Mouse (Mus musculus): ENCODE measurements around the gene Ttc3. TPM values are rescaled to one million over a fixed set of nuclear protein-coding genes. Genes with fewer than 3 reads are reported as not detected.

Ttc3 gene
- total and polyA plus RNA-seq, 2 experiments from 2014 or later: 1,014 to 1,263 TPM

GRCm38 (mm10) chr16:94504192-94504591 is 133.8 kb downstream of the Ttc3 start:
- ATAC-seq: no peak
- Histone ChIP-seq H3K4me1 (ENCODE audit: insufficient read depth) (no peaks in the 10 kb centered on the region), H3K27ac (ENCODE audit: low read depth, low read length) (no peak overlapping the region), H3K9me3 (ENCODE audit: low read length) (no peaks in the 10 kb centered on the region), H3K4me2 (ENCODE audit: low read depth) (no peak overlapping the region), H3K36me3 (ENCODE audit: insufficient read depth) (peaks cover 76% of the 10 kb centered on the region), H3K4me3 (ENCODE audit: low read depth, low read length) (no peak overlapping the region), H3K27me3 (ENCODE audit: insufficient read depth, low read length) (no peaks in the 10 kb centered on the region), H3K9ac (no peak overlapping the region)
- no peak for TF ChIP-seq CTCF (IDR thresholded peaks at IDR 0.05; ENCODE audit: low read depth)
- WGBS: 94% methylated on average over 5 of the region's 5 CpGs
- no peak for DNase-seq

- H3K4me2 ChIP-seq (ENCODE audit: low read depth): no peak overlapping the region
- no peaks in the 10 kb centered on the region for H3K4me1 ChIP-seq (ENCODE audit: insufficient read depth)
- no peak for TF ChIP-seq CTCF (IDR thresholded peaks at IDR 0.05; ENCODE audit: low read depth)
- H3K9me3 ChIP-seq (ENCODE audit: low read length): no peaks in the 10 kb centered on the region
- no peak overlapping the region for H3K27ac ChIP-seq (ENCODE audit: low read depth, low read length)
- DNase-seq (no peak), ATAC-seq (no peak)
- 94% methylated on average over 2 of the region's 2 CpGs for WGBS
- H3K9ac ChIP-seq: no peak overlapping the region
- H3K36me3 ChIP-seq (ENCODE audit: insufficient read depth): peaks cover 69% of the 10 kb centered on the region
- no peak overlapping the region for H3K4me3 ChIP-seq (ENCODE audit: low read depth, low read length)
- H3K27me3 ChIP-seq (ENCODE audit: insufficient read depth, low read length): no peaks in the 10 kb centered on the region
Measured at GRCm38 (mm10) chr16:94507071-94507470, 136.7 kb downstream of the Ttc3 start.

- TF ChIP-seq CTCF (IDR thresholded peaks at IDR 0.05; ENCODE audit: low read depth): no peak
- H3K4me1 ChIP-seq (ENCODE audit: insufficient read depth): no peaks in the 10 kb centered on the region
- no peaks in the 10 kb centered on the region for H3K27me3 ChIP-seq (ENCODE audit: insufficient read depth, low read length)
- H3K36me3 ChIP-seq (ENCODE audit: insufficient read depth): peaks cover 55% of the 10 kb centered on the region
- no peak overlapping the region for H3K27ac ChIP-seq (ENCODE audit: low read depth, low read length)
- H3K4me2 ChIP-seq (ENCODE audit: low read depth): no peak overlapping the region
- no peak overlapping the region for H3K4me3 ChIP-seq (ENCODE audit: low read depth, low read length)
- H3K9ac ChIP-seq: no peak overlapping the region
- WGBS: 94% methylated on average over 8 of the region's 8 CpGs
- ATAC-seq (no peak), DNase-seq (no peak)
- H3K9me3 ChIP-seq (ENCODE audit: low read length): no peaks in the 10 kb centered on the region
Measured at GRCm38 (mm10) chr16:94508769-94509168, 138.4 kb downstream of the Ttc3 start.

GRCm38 (mm10) chr16:94509983-94510382 is 139.6 kb downstream of the Ttc3 start:
- Histone ChIP-seq H3K4me2 (ENCODE audit: low read depth) (no peak overlapping the region), H3K36me3 (ENCODE audit: insufficient read depth) (peaks cover 43% of the 10 kb centered on the region), H3K9me3 (ENCODE audit: low read length) (no peaks in the 10 kb centered on the region), H3K27ac (ENCODE audit: low read depth, low read length) (no peak overlapping the region), H3K4me3 (ENCODE audit: low read depth, low read length) (no peak overlapping the region), H3K4me1 (ENCODE audit: insufficient read depth) (no peaks in the 10 kb centered on the region), H3K9ac (no peak overlapping the region), H3K27me3 (ENCODE audit: insufficient read depth, low read length) (no peaks in the 10 kb centered on the region)
- DNase-seq (no peak), ATAC-seq (no peak)
- no peak for TF ChIP-seq CTCF (IDR thresholded peaks at IDR 0.05; ENCODE audit: low read depth)
- WGBS: 73% methylated on average over 2 of the region's 2 CpGs

- ATAC-seq (no peak), DNase-seq (no peak)
- Histone ChIP-seq H3K9ac (no peak overlapping the region), H3K4me1 (ENCODE audit: insufficient read depth) (no peaks in the 10 kb centered on the region), H3K4me2 (ENCODE audit: low read depth) (no peak overlapping the region), H3K4me3 (ENCODE audit: low read depth, low read length) (no peak overlapping the region), H3K9me3 (ENCODE audit: low read length) (no peaks in the 10 kb centered on the region), H3K27ac (ENCODE audit: low read depth, low read length) (no peak overlapping the region), H3K36me3 (ENCODE audit: insufficient read depth) (no peaks in the 10 kb centered on the region), H3K27me3 (ENCODE audit: insufficient read depth, low read length) (no peaks in the 10 kb centered on the region)
- TF ChIP-seq CTCF (IDR thresholded peaks at IDR 0.05; ENCODE audit: low read depth): no peak
- WGBS: 93% methylated on average over 2 of the region's 2 CpGs
Measured at GRCm38 (mm10) chr16:94517606-94518005, 147.2 kb downstream of the Ttc3 start.

Other genes with a start within 250 kb of the Ttc3 start
- 5.5 and 6.8 TPM in 2 replicates for gene Hlcs, start 57.0 kb upstream of the Ttc3 start, total RNA-seq (2014; rRNA removed)
- gene Hlcs, start 57.0 kb upstream of the Ttc3 start, polyA plus RNA-seq (2015; fragmentation: Nextera tagmentation; extraction: Ambion mirVana): 2.7 and 5.8 TPM in 2 replicates
- gene Ripply3, start 42.2 kb upstream of the Ttc3 start, total RNA-seq (2014; rRNA removed): 0.14 and 0.69 TPM in 2 replicates
- 0.54 and 0.74 TPM in 2 replicates for gene Ripply3, start 42.2 kb upstream of the Ttc3 start, polyA plus RNA-seq (2015; fragmentation: Nextera tagmentation; extraction: Ambion mirVana)
- 87.1 and 88.3 TPM in 2 replicates for gene Pigp, start 1.2 kb downstream of the Ttc3 start, total RNA-seq (2014; rRNA removed)
- 133 and 151 TPM in 2 replicates for gene Pigp, start 1.2 kb downstream of the Ttc3 start, polyA plus RNA-seq (2015; fragmentation: Nextera tagmentation; extraction: Ambion mirVana)
- 72.2 and 82.0 TPM in 2 replicates for gene Vps26c, start 156.2 kb downstream of the Ttc3 start, total RNA-seq (2014; rRNA removed)
- 48.2 and 55.0 TPM in 2 replicates for gene Vps26c, start 156.2 kb downstream of the Ttc3 start, polyA plus RNA-seq (2015; fragmentation: Nextera tagmentation; extraction: Ambion mirVana)
- gene Dyrk1a, start 199.4 kb downstream of the Ttc3 start, total RNA-seq (2014; rRNA removed): 68.8 and 101 TPM in 2 replicates
- 10.5 and 13.5 TPM in 2 replicates for gene Dyrk1a, start 199.4 kb downstream of the Ttc3 start, polyA plus RNA-seq (2015; fragmentation: Nextera tagmentation; extraction: Ambion mirVana)